In genomic region chr17:3356633-3357365, GRCm38 (mm10) we compare ENCODE assay signal across 19 mouse cellular contexts. TPM values are rescaled to one million over a fixed set of nuclear protein-coding genes. Genes with fewer than 3 reads are reported as not detected.
A peak's percentile ranks its signal among the peaks of the same experiment; 100 is the strongest.
DNase-seq lines count a peak whose midpoint lies in the region; ATAC-seq lines count a peak whose summit lies in the region.
"Had no signal": no experiment of that assay in that cellular context is flagged by ENCODE, and none has a peak within 500 bp of the region (broad histone marks: within the 10 kb centered on the region; RNA-seq: fewer than 3 reads in every experiment).

No protein-coding gene starts in this region.

- H3K4me2 ChIP-seq in heart, embryonic 11.5 days = no peak overlapping the region
- no peak overlapping the region for H3K4me2 ChIP-seq in midbrain, embryonic 11.5 days
- H3K4me2 ChIP-seq in neural tube, embryonic 12.5 days (replicated peaks) = no peak overlapping the region
- H3K4me2 ChIP-seq in neural tube, embryonic 15.5 days = no peak overlapping the region
- H3K4me2 ChIP-seq: embryonic facial prominence, embryonic 12.5 days; forebrain, embryonic 15.5 days; heart, embryonic 15.5 days had no signal

- no peaks in the 10 kb centered on the region for H3K36me3 ChIP-seq in heart, embryonic 11.5 days (ENCODE audit: control insufficient read depth, insufficient read depth, low read length)
- H3K36me3 ChIP-seq in midbrain, embryonic 11.5 days (ENCODE audit: control insufficient read depth, insufficient read depth, low read length) = no peaks in the 10 kb centered on the region
- H3K36me3 ChIP-seq in midbrain, embryonic 10.5 days = no peaks in the 10 kb centered on the region
- no peaks in the 10 kb centered on the region for H3K36me3 ChIP-seq in neural tube, embryonic 12.5 days
- H3K36me3 ChIP-seq in neural tube, embryonic 15.5 days = no peaks in the 10 kb centered on the region
- H3K36me3 ChIP-seq: embryonic facial prominence, embryonic 12.5 days; forebrain, embryonic 15.5 days; heart, embryonic 10.5 days; heart, embryonic 15.5 days had no signal

- no peak overlapping the region for H3K9ac ChIP-seq in heart, embryonic 11.5 days (ENCODE audit: low read depth, low read length)
- no peak overlapping the region for H3K9ac ChIP-seq in midbrain, embryonic 11.5 days (ENCODE audit: low read length)
- H3K9ac ChIP-seq in neural tube, embryonic 12.5 days = no peak overlapping the region
- no peak overlapping the region for H3K9ac ChIP-seq in neural tube, embryonic 15.5 days (replicated peaks)
- H3K9ac ChIP-seq: embryonic facial prominence, embryonic 12.5 days; forebrain, embryonic 15.5 days; heart, embryonic 15.5 days had no signal

- no peak overlapping the region for H3K27ac ChIP-seq in heart, embryonic 11.5 days (ENCODE audit: low read depth, low read length)
- H3K27ac ChIP-seq in midbrain, embryonic 11.5 days (ENCODE audit: low read depth, low read length) = no peak overlapping the region
- no peak overlapping the region for H3K27ac ChIP-seq in midbrain, embryonic 10.5 days (replicated peaks)
- H3K27ac ChIP-seq in neural tube, embryonic 12.5 days = no peak overlapping the region
- no peak overlapping the region for H3K27ac ChIP-seq in neural tube, embryonic 15.5 days (replicated peaks)
- H3K27ac ChIP-seq: embryonic facial prominence, embryonic 12.5 days; forebrain, embryonic 15.5 days; heart, embryonic 10.5 days; heart, embryonic 15.5 days had no signal

- ATAC-seq in heart, embryonic 11.5 days (replicated peaks; ENCODE audit: insufficient number of reproducible peaks, low FRiP score, low TSS enrichment) = no peak
- peak; percentile 81 for ATAC-seq in midbrain, embryonic 11.5 days (ENCODE audit: low FRiP score)
- ATAC-seq in neural tube, embryonic 12.5 days (ENCODE audit: low FRiP score, low read depth) = 0 out of 2 replicates have a peak, but pooled peaks have one; percentile 25
- no peak for ATAC-seq in neural tube, embryonic 15.5 days (ENCODE audit: low FRiP score)
- ATAC-seq: activated CD4-positive, CD25-positive, alpha-beta regulatory T cell, adult 4 months; forebrain, embryonic 15.5 days; Patski had no signal

- H3K9me3 ChIP-seq in heart, embryonic 11.5 days (replicated peaks; ENCODE audit: control insufficient read depth, low read length) = no peaks in the 10 kb centered on the region
- no peaks in the 10 kb centered on the region for H3K9me3 ChIP-seq in midbrain, embryonic 11.5 days (ENCODE audit: control insufficient read depth, low read length)
- H3K9me3 ChIP-seq in midbrain, embryonic 10.5 days (replicated peaks) = no peaks in the 10 kb centered on the region
- no peaks in the 10 kb centered on the region for H3K9me3 ChIP-seq in neural tube, embryonic 12.5 days
- H3K9me3 ChIP-seq in neural tube, embryonic 15.5 days (replicated peaks) = no peaks in the 10 kb centered on the region
- H3K9me3 ChIP-seq: embryonic facial prominence, embryonic 12.5 days; forebrain, embryonic 15.5 days; heart, embryonic 10.5 days; heart, embryonic 15.5 days had no signal

- H3K27me3 ChIP-seq in heart, embryonic 11.5 days (ENCODE audit: control insufficient read depth, insufficient read depth, low read length) = no peaks in the 10 kb centered on the region
- no peaks in the 10 kb centered on the region for H3K27me3 ChIP-seq in midbrain, embryonic 11.5 days (ENCODE audit: control insufficient read depth, insufficient read depth, low read length)
- no peaks in the 10 kb centered on the region for H3K27me3 ChIP-seq in midbrain, embryonic 10.5 days (ENCODE audit: low read depth, poor library complexity, severe bottlenecking)
- no peaks in the 10 kb centered on the region for H3K27me3 ChIP-seq in neural tube, embryonic 12.5 days (replicated peaks)
- H3K27me3 ChIP-seq in neural tube, embryonic 15.5 days (replicated peaks) = no peaks in the 10 kb centered on the region
- H3K27me3 ChIP-seq: embryonic facial prominence, embryonic 12.5 days; forebrain, embryonic 15.5 days; heart, embryonic 15.5 days; Patski had no signal

- 79% methylated on average over 8 of the region's 8 CpGs for WGBS in heart, embryonic 11.5 days (ENCODE audit: insufficient replicate concordance)
- 76% methylated on average over 8 of the region's 8 CpGs for WGBS in midbrain, embryonic 11.5 days
- WGBS in midbrain, embryonic 10.5 days = 82% methylated on average over 8 of the region's 8 CpGs
- 75% methylated on average over 8 of the region's 8 CpGs for WGBS in neural tube, embryonic 12.5 days
- 80% methylated on average over 8 of the region's 8 CpGs for WGBS in neural tube, embryonic 15.5 days

- peaks cover 2% of the 10 kb centered on the region; the same call in 1 of the 2 replicates for H3K4me1 ChIP-seq in heart, embryonic 11.5 days (ENCODE audit: control insufficient read depth, insufficient read depth, low read length)
- peaks cover 4% of the 10 kb centered on the region; the same call in 1 of the 2 replicates for H3K4me1 ChIP-seq in midbrain, embryonic 11.5 days (ENCODE audit: control insufficient read depth, insufficient read depth, low read length)
- peaks cover 28% of the 10 kb centered on the region for H3K4me1 ChIP-seq in midbrain, embryonic 10.5 days
- no peaks in the 10 kb centered on the region; the same call in 1 of the 2 replicates for H3K4me1 ChIP-seq in neural tube, embryonic 12.5 days
- H3K4me1 ChIP-seq in neural tube, embryonic 15.5 days = 0 out of 2 replicates have a peak, but pooled peaks cover 8% of the 10 kb centered on the region
- H3K4me1 ChIP-seq: heart, embryonic 15.5 days had no signal

- DNase-seq in heart, adult 11 months = peak; percentile 68
- peak; percentile 79 for DNase-seq in midbrain, embryonic 11.5 days (ENCODE audit: low spot score, missing footprints)
- no peak for DNase-seq in midbrain, embryonic 10.5 days (ENCODE audit: low spot score)
- DNase-seq in cerebellum, adult 9-10 months = no peak
- DNase-seq: adrenal gland, postnatal 14 days; cerebellum, adult 18-20 months; cerebellum, postnatal 10 days; gastrocnemius, postnatal 36 days; heart, adult 18-20 months; heart, postnatal 14 days had no signal

- H3K4me3 ChIP-seq in heart, embryonic 11.5 days (ENCODE audit: low read depth, low read length) = no peak overlapping the region
- no peak overlapping the region for H3K4me3 ChIP-seq in midbrain, embryonic 11.5 days (ENCODE audit: low read depth, low read length)
- H3K4me3 ChIP-seq in midbrain, embryonic 10.5 days = no peak overlapping the region
- no peak overlapping the region for H3K4me3 ChIP-seq in neural tube, embryonic 12.5 days
- no peak overlapping the region for H3K4me3 ChIP-seq in neural tube, embryonic 15.5 days (replicated peaks)
- H3K4me3 ChIP-seq: embryonic facial prominence, embryonic 12.5 days; forebrain, embryonic 15.5 days; heart, embryonic 10.5 days; heart, embryonic 15.5 days had no signal

RNA-seq across cellular contexts. Expression of gene Tiam2, which starts 30.4 kb away (rescaled TPM):
- 3.2 and 4.4 TPM in 2 replicates for polyA plus RNA-seq in heart, embryonic 11.5 days (2014; fragmentation: Nextera tagmentation; extraction: Ambion mirVana)
- 2.5 and 3.0 TPM in 2 replicates for polyA plus RNA-seq in midbrain, embryonic 11.5 days (2014; fragmentation: Nextera tagmentation; extraction: Ambion mirVana)
- polyA plus RNA-seq in midbrain, embryonic 10.5 days (2016; fragmentation: Nextera tagmentation; extraction: Ambion mirVana) = 2.9 and 3.0 TPM in 2 replicates
- polyA plus RNA-seq in neural tube, embryonic 12.5 days (2016; fragmentation: Nextera tagmentation; extraction: Ambion mirVana) = 6.7 and 7.5 TPM in 2 replicates
- 5.3 and 5.6 TPM in 2 replicates for polyA plus RNA-seq in neural tube, embryonic 15.5 days (2015; fragmentation: Nextera tagmentation; extraction: Ambion mirVana)

Comparison
In these comparisons a context has a peak if more than half of its experiments do, and no peak if none do; other contexts are left out.
1. DNase-seq: peak in heart, adult 11 months (single experiment) and midbrain, embryonic 11.5 days (single experiment); none in midbrain, embryonic 10.5 days (single experiment) and cerebellum, adult 9-10 months (single experiment).
2. ATAC-seq: peak in midbrain, embryonic 11.5 days (single experiment) and neural tube, embryonic 12.5 days (single experiment); none in heart, embryonic 11.5 days (single experiment) and neural tube, embryonic 15.5 days (single experiment).